Mouse (Mus musculus) limb, embryonic 14.5 days (tissue): ENCODE measurements around the gene Zfp219. TPM values are rescaled to one million over a fixed set of nuclear protein-coding genes. Genes with fewer than 3 reads are reported as not detected.

ENCODE experiments used
- ATAC-seq: fragments of 200-750 bp; cut with Nextera tagmentation; 2 replicates; pipeline ENCODE4 v1.8.0; 2017; ENCODE audit warnings: low read depth, moderate number of reproducible peaks, moderate TSS enrichment; ENCODE audit not compliant: low FRiP score
- DNase-seq: peaks from one replicate; pipeline ENCODE4 v3.0.0-alpha.2; 2015; ENCODE audit warnings: low spot score
- H3K27ac ChIP-seq: fragments of 300-500 bp; sonication (generic); replicated peaks from 2 replicates; pipeline ENCODE4 v1.5.1; 2014; ENCODE audit warnings: low read depth, mild to moderate bottlenecking, low read length, moderate library complexity, mixed read lengths
- H3K27me3 ChIP-seq: fragments of 300-500 bp; sonication (generic); 2 replicates; pipeline ENCODE4 v1.6.1; 2014; ENCODE audit warnings: low read length, mixed read lengths; ENCODE audit not compliant: control insufficient read depth, insufficient read depth
- H3K36me3 ChIP-seq: fragments of 300-500 bp; sonication (generic); 2 replicates; pipeline ENCODE4 v1.6.1; 2014; ENCODE audit warnings: mild to moderate bottlenecking, low read length, moderate library complexity, mixed read lengths; ENCODE audit not compliant: control insufficient read depth, insufficient read depth
- H3K4me1 ChIP-seq: fragments of 300-500 bp; sonication (generic); 2 replicates; pipeline ENCODE4 v1.6.1; 2014; ENCODE audit warnings: antibody characterized with exemption, low read length, mixed read lengths; ENCODE audit not compliant: control insufficient read depth, insufficient read depth
- H3K4me2 ChIP-seq: fragments of 300-500 bp; sonication (generic); replicated peaks from 2 replicates; pipeline ENCODE4 v1.6.1; 2014; ENCODE audit warnings: low read depth, mild to moderate bottlenecking, low read length, moderate library complexity; ENCODE audit not compliant: severe bottlenecking
- H3K4me3 ChIP-seq: fragments of 300-500 bp; sonication (generic); replicated peaks from 2 replicates; pipeline ENCODE4 v1.5.1; 2014; ENCODE audit warnings: low read length
- H3K9ac ChIP-seq: fragments of 300-500 bp; sonication (generic); 2 replicates; pipeline ENCODE4 v1.6.1; 2014; ENCODE audit warnings: mild to moderate bottlenecking, low read depth, low read length, moderate library complexity; ENCODE audit not compliant: severe bottlenecking
- H3K9me3 ChIP-seq: fragments of 300-500 bp; sonication (generic); 2 replicates; pipeline ENCODE4 v1.6.1; 2016; ENCODE audit warnings: low read length; ENCODE audit not compliant: control insufficient read depth
- POLR2A ChIP-seq: fragments of 200-500 bp; IDR thresholded peaks from 2 replicates; pipeline ENCODE4 v1.8.0; 2012; ENCODE audit warnings: inconsistent platforms, mild to moderate bottlenecking, moderate library complexity, borderline replicate concordance; ENCODE audit not compliant: insufficient read depth, insufficient read length; ENCODE audit errors: extremely low read depth
- WGBS: fragments of 180-500 bp; shearing (Covaris S2); extraction: QIAGEN DNeasy Blood & Tissue Kit; methylation state at CpG from one replicate; pipeline ENCODE4 v1.1.7; 2014; 5-methylcytosine and 5-hydroxymethylcytosine counted together
- polyA plus RNA-seq, 2 experiments: library from polyadenylated mRNA; depleted of rRNA in 1 of 2; stranded (reverse) in 1 of 2; unstranded in 1 of 2; fragments of >200 nt; fragmentation: Nextera tagmentation in 1 of 2; extraction: Ambion mirVana in 1 of 2; gene quantifications; 2 replicates each; pipeline versions ENCODE4 v1.2.1 to v1.2.3; 2012 to 2014

The Zfp219 gene
- polyA plus RNA-seq, 2 experiments: 30.3 to 89.4 TPM

GRCm38 (mm10) chr14:51983855-51984246 is 36.7 kb downstream of the Zfp219 start:
- no peak for TF ChIP-seq POLR2A
- H3K9ac ChIP-seq: peak overlapping the region; percentile 89
- H3K9me3 ChIP-seq: no peaks in the 10 kb centered on the region
- ATAC-seq (no peak), DNase-seq (no peak)
- 9% methylated on average over 10 of the region's 10 CpGs for WGBS
- no peaks in the 10 kb centered on the region for H3K27me3 ChIP-seq
- peak overlapping the region; percentile 75 for H3K4me3 ChIP-seq
- H3K4me2 ChIP-seq: peak overlapping the region; percentile 69
- peaks cover 23% of the 10 kb centered on the region for H3K36me3 ChIP-seq
- H3K4me1 ChIP-seq: peaks cover 16% of the 10 kb centered on the region
- H3K27ac ChIP-seq: peak overlapping the region; percentile 96

- Histone ChIP-seq H3K36me3 (peaks cover 18% of the 10 kb centered on the region), H3K9me3 (no peaks in the 10 kb centered on the region), H3K9ac (peak overlapping the region; percentile 89; the same call in 1 of the 2 replicates), H3K4me1 (peaks cover 16% of the 10 kb centered on the region), H3K4me2 (0 out of 2 replicates have a peak overlapping the region, but pooled peaks have one; percentile 69), H3K4me3 (no peak overlapping the region), H3K27ac (peak overlapping the region; percentile 96; the same call in 1 of the 2 replicates), H3K27me3 (no peaks in the 10 kb centered on the region)
- DNase-seq (no peak), ATAC-seq (no peak)
- 58% methylated on average over 4 of the region's 4 CpGs for WGBS
- no peak for TF ChIP-seq POLR2A
Measured at GRCm38 (mm10) chr14:51983251-51983650, 37.3 kb downstream of the Zfp219 start.

GRCm38 (mm10) chr14:51979252-51979651 is 41.3 kb downstream of the Zfp219 start:
- ATAC-seq (no peak), DNase-seq (no peak)
- Histone ChIP-seq H3K27me3 (no peaks in the 10 kb centered on the region), H3K4me1 (peaks cover 7% of the 10 kb centered on the region; the same call in 1 of the 2 replicates), H3K9ac (no peak overlapping the region), H3K4me3 (no peak overlapping the region), H3K36me3 (no peaks in the 10 kb centered on the region), H3K9me3 (no peaks in the 10 kb centered on the region), H3K27ac (no peak overlapping the region), H3K4me2 (no peak overlapping the region)
- 87% methylated on average over 3 of the region's 3 CpGs for WGBS
- TF ChIP-seq POLR2A: no peak

- Histone ChIP-seq H3K36me3 (no peaks in the 10 kb centered on the region), H3K4me1 (no peaks in the 10 kb centered on the region), H3K4me3 (no peak overlapping the region), H3K27me3 (no peaks in the 10 kb centered on the region), H3K27ac (no peak overlapping the region), H3K9me3 (no peaks in the 10 kb centered on the region), H3K4me2 (no peak overlapping the region), H3K9ac (no peak overlapping the region)
- TF ChIP-seq POLR2A: no peak
- WGBS: 72% methylated on average over 3 of the region's 3 CpGs
- ATAC-seq (no peak), DNase-seq (no peak)
Measured at GRCm38 (mm10) chr14:51967400-51967799, 53.1 kb downstream of the Zfp219 start.

GRCm38 (mm10) chr14:51960316-51960715 is 60.2 kb downstream of the Zfp219 start:
- Histone ChIP-seq H3K9ac (no peak overlapping the region), H3K9me3 (no peaks in the 10 kb centered on the region), H3K36me3 (no peaks in the 10 kb centered on the region), H3K4me2 (no peak overlapping the region), H3K4me1 (no peaks in the 10 kb centered on the region), H3K27me3 (no peaks in the 10 kb centered on the region), H3K27ac (no peak overlapping the region), H3K4me3 (no peak overlapping the region)
- no peak for DNase-seq
- no peak for TF ChIP-seq POLR2A
- WGBS: 83% methylated on average over 2 of the region's 2 CpGs
- no peak for ATAC-seq

Other genes starting within 250 kb of the Zfp219 start
- not detected in 2 replicates for gene Ang4, start 247.1 kb downstream of the Zfp219 start, polyA plus RNA-seq (2012; rRNA removed)
- not detected in 2 replicates for gene Ang4, start 247.1 kb downstream of the Zfp219 start, polyA plus RNA-seq (2014; fragmentation: Nextera tagmentation; extraction: Ambion mirVana)
- gene AY358078, start 220.7 kb downstream of the Zfp219 start, polyA plus RNA-seq (2012; rRNA removed): not detected in 2 replicates
- not detected in 2 replicates for gene AY358078, start 220.7 kb downstream of the Zfp219 start, polyA plus RNA-seq (2014; fragmentation: Nextera tagmentation; extraction: Ambion mirVana)
- gene Ear6, start 167.0 kb downstream of the Zfp219 start, polyA plus RNA-seq (2012; rRNA removed): 0.31 and 1.2 TPM in 2 replicates
- gene Ear6, start 167.0 kb downstream of the Zfp219 start, polyA plus RNA-seq (2014; fragmentation: Nextera tagmentation; extraction: Ambion mirVana): not detected in 2 replicates
- 45.9 and 47.9 TPM in 2 replicates for gene Mettl17, start 135.9 kb downstream of the Zfp219 start, polyA plus RNA-seq (2012; rRNA removed)
- gene Mettl17, start 135.9 kb downstream of the Zfp219 start, polyA plus RNA-seq (2014; fragmentation: Nextera tagmentation; extraction: Ambion mirVana): 42.7 and 46.5 TPM in 2 replicates
- 3.6 TPM in 2 replicates for gene Slc39a2, start 127.8 kb downstream of the Zfp219 start, polyA plus RNA-seq (2012; rRNA removed)
- gene Slc39a2, start 127.8 kb downstream of the Zfp219 start, polyA plus RNA-seq (2014; fragmentation: Nextera tagmentation; extraction: Ambion mirVana): 1.5 TPM in 2 replicates
- 73.9 and 83.1 TPM in 2 replicates for gene Ndrg2, start 106.6 kb downstream of the Zfp219 start, polyA plus RNA-seq (2012; rRNA removed)
- gene Ndrg2, start 106.6 kb downstream of the Zfp219 start, polyA plus RNA-seq (2014; fragmentation: Nextera tagmentation; extraction: Ambion mirVana): 52.0 and 54.5 TPM in 2 replicates
- not detected in 2 replicates for gene Tppp2, start 102.3 kb downstream of the Zfp219 start, polyA plus RNA-seq (2012; rRNA removed)
- gene Tppp2, start 102.3 kb downstream of the Zfp219 start, polyA plus RNA-seq (2014; fragmentation: Nextera tagmentation; extraction: Ambion mirVana): not detected in 2 replicates
- not detected in 2 replicates for gene Rnase13, start 98.0 kb downstream of the Zfp219 start, polyA plus RNA-seq (2012; rRNA removed)
- gene Rnase13, start 98.0 kb downstream of the Zfp219 start, polyA plus RNA-seq (2014; fragmentation: Nextera tagmentation; extraction: Ambion mirVana): not detected in 2 replicates
- gene Arhgef40, start 36.0 kb downstream of the Zfp219 start, polyA plus RNA-seq (2012; rRNA removed): 220 and 277 TPM in 2 replicates
- gene Arhgef40, start 36.0 kb downstream of the Zfp219 start, polyA plus RNA-seq (2014; fragmentation: Nextera tagmentation; extraction: Ambion mirVana): 143 and 160 TPM in 2 replicates
- 0.99 and 1.3 TPM in 2 replicates for gene Tmem253, start 5.1 kb downstream of the Zfp219 start, polyA plus RNA-seq (2012; rRNA removed)
- gene Tmem253, start 5.1 kb downstream of the Zfp219 start, polyA plus RNA-seq (2014; fragmentation: Nextera tagmentation; extraction: Ambion mirVana): 0.28 and 0.81 TPM in 2 replicates
- gene Olfr221, start 21.7 kb upstream of the Zfp219 start, polyA plus RNA-seq (2012; rRNA removed): not detected in 2 replicates
- not detected in 2 replicates for gene Olfr221, start 21.7 kb upstream of the Zfp219 start, polyA plus RNA-seq (2014; fragmentation: Nextera tagmentation; extraction: Ambion mirVana)
- 386 and 478 TPM in 2 replicates for gene Hnrnpc, start 83.3 kb upstream of the Zfp219 start, polyA plus RNA-seq (2012; rRNA removed)
- gene Hnrnpc, start 83.3 kb upstream of the Zfp219 start, polyA plus RNA-seq (2014; fragmentation: Nextera tagmentation; extraction: Ambion mirVana): 526 and 573 TPM in 2 replicates
- 1.1 and 2.1 TPM in 2 replicates for gene Rpgrip1, start 90.0 kb upstream of the Zfp219 start, polyA plus RNA-seq (2012; rRNA removed)
- 63.4 and 70.1 TPM in 2 replicates for gene Rpgrip1, start 90.0 kb upstream of the Zfp219 start, polyA plus RNA-seq (2014; fragmentation: Nextera tagmentation; extraction: Ambion mirVana)
- 34.5 and 41.5 TPM in 2 replicates for gene Supt16, start 176.7 kb upstream of the Zfp219 start, polyA plus RNA-seq (2012; rRNA removed)
- 56.0 and 58.7 TPM in 2 replicates for gene Supt16, start 176.7 kb upstream of the Zfp219 start, polyA plus RNA-seq (2014; fragmentation: Nextera tagmentation; extraction: Ambion mirVana)
- gene Chd8, start 237.0 kb upstream of the Zfp219 start, polyA plus RNA-seq (2012; rRNA removed): 52.4 and 57.6 TPM in 2 replicates
- 50.0 and 52.6 TPM in 2 replicates for gene Chd8, start 237.0 kb upstream of the Zfp219 start, polyA plus RNA-seq (2014; fragmentation: Nextera tagmentation; extraction: Ambion mirVana)